Mouse (Mus musculus): Measurements from ENCODE around the gene Sltm. TPM values are rescaled to one million over a fixed set of nuclear protein-coding genes. Genes with fewer than 3 reads are reported as not detected.
"Not testable (repeated sequence)": the region's sequence is repeated elsewhere in the genome, so short reads cannot be mapped to it uniquely, and the experiment has no call there.

The Sltm gene
- polyA plus RNA-seq, 1 experiment from 2014 or later, result 63.2 TPM

GRCm38 (mm10) chr9:70543985-70544384 lies 1.4 kb downstream of the Sltm start:
- H3K27ac ChIP-seq (ENCODE audit: low read length), result no peak overlapping the region
- H3K4me3 ChIP-seq (ENCODE audit: low read depth, low read length), result no peak overlapping the region; the same call in none of the 2 replicates
- peaks cover 28% of the 10 kb centered on the region for H3K4me1 ChIP-seq (ENCODE audit: control insufficient read depth, insufficient read depth, low read length)
- peak overlapping the region; percentile 78 for H3K4me2 ChIP-seq (ENCODE audit: low read length)
- H3K27me3 ChIP-seq (ENCODE audit: control insufficient read depth, insufficient read depth, low read depth, low read length), result no peaks in the 10 kb centered on the region
- no peak for ATAC-seq
- 68% methylated on average over 5 of the region's 5 CpGs for WGBS
- H3K9me3 ChIP-seq (replicated peaks; ENCODE audit: control insufficient read depth, low read length, poor library complexity, severe bottlenecking), result no peaks in the 10 kb centered on the region
- H3K36me3 ChIP-seq (ENCODE audit: control insufficient read depth, insufficient read depth, low read length), result no peaks in the 10 kb centered on the region
- H3K9ac ChIP-seq (ENCODE audit: low read depth, low read length), result no peak overlapping the region

- no peaks in the 10 kb centered on the region for H3K36me3 ChIP-seq (ENCODE audit: control insufficient read depth, insufficient read depth, low read length)
- WGBS, result 74% methylated on average over 1 of the region's 1 CpGs
- no peaks in the 10 kb centered on the region for H3K9me3 ChIP-seq (replicated peaks; ENCODE audit: control insufficient read depth, low read length, poor library complexity, severe bottlenecking)
- peaks cover 28% of the 10 kb centered on the region for H3K4me1 ChIP-seq (ENCODE audit: control insufficient read depth, insufficient read depth, low read length)
- no peak overlapping the region for H3K27ac ChIP-seq (ENCODE audit: low read length)
- H3K27me3 ChIP-seq (ENCODE audit: control insufficient read depth, insufficient read depth, low read depth, low read length), result no peaks in the 10 kb centered on the region
- no peak overlapping the region for H3K4me3 ChIP-seq (ENCODE audit: low read depth, low read length)
- no peak overlapping the region for H3K4me2 ChIP-seq (ENCODE audit: low read length)
- no peak overlapping the region for H3K9ac ChIP-seq (ENCODE audit: low read depth, low read length)
- ATAC-seq, result no peak
These were observed 2.3 kb downstream of the Sltm start for GRCm38 (mm10) chr9:70544831-70545230.

GRCm38 (mm10) chr9:70546576-70546975 lies 4.0 kb downstream of the Sltm start:
- WGBS, result 83% methylated on average over 3 of the region's 3 CpGs
- H3K27me3 ChIP-seq (ENCODE audit: control insufficient read depth, insufficient read depth, low read depth, low read length); H3K9me3 ChIP-seq (replicated peaks; ENCODE audit: control insufficient read depth, low read length, poor library complexity, severe bottlenecking); H3K4me3 ChIP-seq (ENCODE audit: low read depth, low read length); H3K27ac ChIP-seq (ENCODE audit: low read length); H3K4me2 ChIP-seq (ENCODE audit: low read length); H3K9ac ChIP-seq (ENCODE audit: low read depth, low read length); H3K36me3 ChIP-seq (ENCODE audit: control insufficient read depth, insufficient read depth, low read length); ATAC-seq: not testable (repeated sequence)
- peaks cover 25% of the 10 kb centered on the region for H3K4me1 ChIP-seq (ENCODE audit: control insufficient read depth, insufficient read depth, low read length)

GRCm38 (mm10) chr9:70548304-70548703 lies 5.8 kb downstream of the Sltm start:
- Histone ChIP-seq H3K9me3 (replicated peaks; ENCODE audit: control insufficient read depth, low read length, poor library complexity, severe bottlenecking) (no peaks in the 10 kb centered on the region), H3K4me2 (ENCODE audit: low read length) (no peak overlapping the region), H3K27me3 (ENCODE audit: control insufficient read depth, insufficient read depth, low read depth, low read length) (no peaks in the 10 kb centered on the region), H3K4me1 (ENCODE audit: control insufficient read depth, insufficient read depth, low read length) (peaks cover 21% of the 10 kb centered on the region), H3K9ac (ENCODE audit: low read depth, low read length) (no peak overlapping the region), H3K27ac (ENCODE audit: low read length) (no peak overlapping the region), H3K36me3 (ENCODE audit: control insufficient read depth, insufficient read depth, low read length) (peaks cover 9% of the 10 kb centered on the region; the same call in 1 of the 2 replicates), H3K4me3 (ENCODE audit: low read depth, low read length) (no peak overlapping the region)
- 86% methylated on average over 4 of the region's 4 CpGs for WGBS
- no peak for ATAC-seq

- H3K27ac ChIP-seq (ENCODE audit: low read length), result no peak overlapping the region
- no peaks in the 10 kb centered on the region for H3K9me3 ChIP-seq (replicated peaks; ENCODE audit: control insufficient read depth, low read length, poor library complexity, severe bottlenecking)
- H3K4me2 ChIP-seq (ENCODE audit: low read length), result no peak overlapping the region
- no peak for ATAC-seq
- peaks cover 9% of the 10 kb centered on the region; the same call in 1 of the 2 replicates for H3K36me3 ChIP-seq (ENCODE audit: control insufficient read depth, insufficient read depth, low read length)
- no peaks in the 10 kb centered on the region for H3K27me3 ChIP-seq (ENCODE audit: control insufficient read depth, insufficient read depth, low read depth, low read length)
- H3K9ac ChIP-seq (ENCODE audit: low read depth, low read length), result no peak overlapping the region
- H3K4me3 ChIP-seq (ENCODE audit: low read depth, low read length), result no peak overlapping the region
- H3K4me1 ChIP-seq (ENCODE audit: control insufficient read depth, insufficient read depth, low read length), result peaks cover 7% of the 10 kb centered on the region
- WGBS, result 98% methylated on average over 1 of the region's 1 CpGs
These were observed 9.0 kb downstream of the Sltm start for GRCm38 (mm10) chr9:70551524-70551923.

GRCm38 (mm10) chr9:70552233-70552632 lies 9.7 kb downstream of the Sltm start:
- H3K4me3 ChIP-seq (ENCODE audit: low read depth, low read length); H3K36me3 ChIP-seq (ENCODE audit: control insufficient read depth, insufficient read depth, low read length); ATAC-seq; H3K27ac ChIP-seq (ENCODE audit: low read length); H3K4me2 ChIP-seq (ENCODE audit: low read length); H3K9me3 ChIP-seq (replicated peaks; ENCODE audit: control insufficient read depth, low read length, poor library complexity, severe bottlenecking); H3K4me1 ChIP-seq (ENCODE audit: control insufficient read depth, insufficient read depth, low read length); H3K27me3 ChIP-seq (ENCODE audit: control insufficient read depth, insufficient read depth, low read depth, low read length); H3K9ac ChIP-seq (ENCODE audit: low read depth, low read length): not testable (repeated sequence)
- 94% methylated on average over 2 of the region's 2 CpGs for WGBS

- no peak overlapping the region for H3K27ac ChIP-seq (ENCODE audit: low read length)
- no peak overlapping the region for H3K4me3 ChIP-seq (ENCODE audit: low read depth, low read length)
- no peaks in the 10 kb centered on the region for H3K4me1 ChIP-seq (ENCODE audit: control insufficient read depth, insufficient read depth, low read length)
- no peak overlapping the region for H3K4me2 ChIP-seq (ENCODE audit: low read length)
- H3K27me3 ChIP-seq (ENCODE audit: control insufficient read depth, insufficient read depth, low read depth, low read length), result no peaks in the 10 kb centered on the region
- no peaks in the 10 kb centered on the region for H3K9me3 ChIP-seq (replicated peaks; ENCODE audit: control insufficient read depth, low read length, poor library complexity, severe bottlenecking)
- peaks cover 9% of the 10 kb centered on the region; the same call in 1 of the 2 replicates for H3K36me3 ChIP-seq (ENCODE audit: control insufficient read depth, insufficient read depth, low read length)
- no peak overlapping the region for H3K9ac ChIP-seq (ENCODE audit: low read depth, low read length)
- no peak for ATAC-seq
These were observed 12.9 kb downstream of the Sltm start for GRCm38 (mm10) chr9:70555431-70555830.

GRCm38 (mm10) chr9:70556796-70557195 lies 14.2 kb downstream of the Sltm start:
- no peak overlapping the region for H3K4me3 ChIP-seq (ENCODE audit: low read depth, low read length)
- no peaks in the 10 kb centered on the region for H3K27me3 ChIP-seq (ENCODE audit: control insufficient read depth, insufficient read depth, low read depth, low read length)
- no peak overlapping the region for H3K27ac ChIP-seq (ENCODE audit: low read length)
- H3K9ac ChIP-seq (ENCODE audit: low read depth, low read length), result no peak overlapping the region
- no peak overlapping the region for H3K4me2 ChIP-seq (ENCODE audit: low read length)
- WGBS, result 97% methylated on average over 5 of the region's 5 CpGs
- peaks cover 9% of the 10 kb centered on the region; the same call in 1 of the 2 replicates for H3K36me3 ChIP-seq (ENCODE audit: control insufficient read depth, insufficient read depth, low read length)
- H3K4me1 ChIP-seq (ENCODE audit: control insufficient read depth, insufficient read depth, low read length), result no peaks in the 10 kb centered on the region
- H3K9me3 ChIP-seq (replicated peaks; ENCODE audit: control insufficient read depth, low read length, poor library complexity, severe bottlenecking), result no peaks in the 10 kb centered on the region
- ATAC-seq, result no peak

- Histone ChIP-seq H3K4me3 (ENCODE audit: low read depth, low read length) (no peak overlapping the region), H3K27me3 (ENCODE audit: control insufficient read depth, insufficient read depth, low read depth, low read length) (no peaks in the 10 kb centered on the region), H3K9ac (ENCODE audit: low read depth, low read length) (no peak overlapping the region), H3K36me3 (ENCODE audit: control insufficient read depth, insufficient read depth, low read length) (peaks cover 3% of the 10 kb centered on the region; the same call in 1 of the 2 replicates), H3K4me2 (ENCODE audit: low read length) (no peak overlapping the region), H3K9me3 (replicated peaks; ENCODE audit: control insufficient read depth, low read length, poor library complexity, severe bottlenecking) (no peaks in the 10 kb centered on the region), H3K27ac (ENCODE audit: low read length) (no peak overlapping the region), H3K4me1 (ENCODE audit: control insufficient read depth, insufficient read depth, low read length) (no peaks in the 10 kb centered on the region)
- WGBS, result 98% methylated on average over 3 of the region's 3 CpGs
- ATAC-seq, result no peak
These were observed 20.3 kb downstream of the Sltm start for GRCm38 (mm10) chr9:70562825-70563224.
